Mouse (Mus musculus) liver, embryonic 11.5 days (tissue): ENCODE data around the gene Slc39a5. TPM values are rescaled to one million over a fixed set of nuclear protein-coding genes. Genes with fewer than 3 reads are reported as not detected.

Experiments used
- ATAC-seq: fragments of 200-750 bp; cut with Nextera tagmentation; replicated peaks from 2 replicates; pipeline ENCODE4 v1.8.0; 2017; ENCODE audit warnings: moderate number of reproducible peaks, mild to moderate bottlenecking, moderate TSS enrichment, moderate library complexity; ENCODE audit not compliant: low FRiP score
- DNase-seq: peaks from one replicate; pipeline ENCODE4 v3.0.0-alpha.2; 2017; ENCODE audit warnings: low spot score
- H3K27ac ChIP-seq: fragments of 300-500 bp; sonication (generic); 2 replicates; pipeline ENCODE4 v1.5.1; 2014; ENCODE audit warnings: mild to moderate bottlenecking, low read depth, low read length, control low read depth
- H3K27me3 ChIP-seq: fragments of 300-500 bp; sonication (generic); replicated peaks from 2 replicates; pipeline ENCODE4 v1.6.1; 2014; ENCODE audit warnings: low read length, mixed read lengths; ENCODE audit not compliant: control insufficient read depth, insufficient read depth
- H3K36me3 ChIP-seq: fragments of 300-500 bp; sonication (generic); 2 replicates; pipeline ENCODE4 v1.6.1; 2014; ENCODE audit warnings: mild to moderate bottlenecking, low read length, moderate library complexity, mixed read lengths; ENCODE audit not compliant: control insufficient read depth, insufficient read depth
- H3K4me1 ChIP-seq: fragments of 300-500 bp; sonication (generic); replicated peaks from 2 replicates; pipeline ENCODE4 v1.6.1; 2014; ENCODE audit warnings: low read length, mixed read lengths; ENCODE audit not compliant: control insufficient read depth, insufficient read depth
- H3K4me2 ChIP-seq: fragments of 300-500 bp; sonication (generic); 2 replicates; pipeline ENCODE4 v1.6.1; 2014; ENCODE audit warnings: mild to moderate bottlenecking, control low read depth, moderate library complexity
- H3K4me3 ChIP-seq: fragments of 300-500 bp; sonication (generic); 2 replicates; pipeline ENCODE4 v1.5.1; 2014; ENCODE audit warnings: low read depth, low read length, control low read depth
- H3K9ac ChIP-seq: fragments of 300-500 bp; sonication (generic); 2 replicates; pipeline ENCODE4 v1.6.1; 2014; ENCODE audit warnings: low read depth, low read length, control low read depth
- H3K9me3 ChIP-seq: fragments of 300-500 bp; sonication (generic); 2 replicates; pipeline ENCODE4 v1.6.1; 2016; ENCODE audit warnings: low read length, inconsistent platforms, mixed read lengths; ENCODE audit not compliant: control insufficient read depth
- WGBS: fragments of 180-500 bp; shearing (Covaris S2); extraction: QIAGEN DNeasy Blood & Tissue Kit; methylation state at CpG from one replicate; pipeline ENCODE4 v1.1.7; 2014; 5-methylcytosine and 5-hydroxymethylcytosine counted together
- polyA plus RNA-seq: library from polyadenylated mRNA; unstranded; fragments of >200 nt; fragmentation: Nextera tagmentation; extraction: Ambion mirVana; gene quantifications from 2 replicates; pipeline ENCODE4 v1.2.1, GENCODE M21; 2014

Gene Slc39a5
- polyA plus RNA-seq, 1 experiment from 2014 or later: 17.6 TPM

GRCm38 (mm10) chr10:128376455-128377211 lies 24.4 kb downstream of the Slc39a5 start, which contains the start of gene Ankrd52:
Ankrd52 (plus strand) TSS chr10:128377115.
- H3K4me3 ChIP-seq: peak within 1 kb of the TSS; percentile 82
- ATAC-seq (peak; percentile 91), DNase-seq (peak; percentile 86)
- H3K36me3 ChIP-seq: peaks cover 13% of the 10 kb centered on the region
- peak within 1 kb of the TSS; percentile 88 for H3K27ac ChIP-seq
- peak within 1 kb of the TSS; percentile 87 for H3K9ac ChIP-seq
- H3K27me3 ChIP-seq: no peaks in the 10 kb centered on the region
- peaks cover 26% of the 10 kb centered on the region for H3K4me1 ChIP-seq
- H3K4me2 ChIP-seq: peak within 1 kb of the TSS; percentile 84
- no peaks in the 10 kb centered on the region for H3K9me3 ChIP-seq
- WGBS: under 1% methylated on average over 54 of the region's 73 CpGs

- 46% methylated on average over 4 of the region's 4 CpGs for WGBS
- Histone ChIP-seq H3K27me3 (no peaks in the 10 kb centered on the region), H3K27ac (peak overlapping the region; percentile 88), H3K4me2 (peak overlapping the region; percentile 84), H3K36me3 (peaks cover 9% of the 10 kb centered on the region; the same call in 1 of the 2 replicates), H3K4me1 (peaks cover 26% of the 10 kb centered on the region), H3K9me3 (no peaks in the 10 kb centered on the region), H3K4me3 (peak overlapping the region; percentile 82), H3K9ac (peak overlapping the region; percentile 87)
- ATAC-seq (no peak), DNase-seq (no peak)
Measured at GRCm38 (mm10) chr10:128376099-128376454, 25.0 kb downstream of the Slc39a5 start.

GRCm38 (mm10) chr10:128374393-128374792 lies 26.6 kb downstream of the Slc39a5 start:
- no peak overlapping the region for H3K4me2 ChIP-seq
- no peaks in the 10 kb centered on the region for H3K9me3 ChIP-seq
- H3K27me3 ChIP-seq: no peaks in the 10 kb centered on the region
- WGBS: 76% methylated on average over 6 of the region's 6 CpGs
- H3K9ac ChIP-seq: no peak overlapping the region
- no peak for DNase-seq
- no peak for ATAC-seq
- H3K36me3 ChIP-seq: peaks cover 7% of the 10 kb centered on the region; the same call in 1 of the 2 replicates
- no peak overlapping the region for H3K27ac ChIP-seq
- peaks cover 29% of the 10 kb centered on the region for H3K4me1 ChIP-seq
- no peak overlapping the region for H3K4me3 ChIP-seq

- H3K27me3 ChIP-seq: no peaks in the 10 kb centered on the region
- H3K4me3 ChIP-seq: no peak overlapping the region
- no peaks in the 10 kb centered on the region for H3K36me3 ChIP-seq
- ATAC-seq (no peak), DNase-seq (no peak)
- 58% methylated on average over 6 of the region's 6 CpGs for WGBS
- peaks cover 20% of the 10 kb centered on the region for H3K4me1 ChIP-seq
- H3K27ac ChIP-seq: peak overlapping the region; percentile 39
- 0 out of 2 replicates have a peak overlapping the region, but pooled peaks have one; percentile 34 for H3K9ac ChIP-seq
- no peak overlapping the region for H3K4me2 ChIP-seq
- H3K9me3 ChIP-seq: no peaks in the 10 kb centered on the region
Measured at GRCm38 (mm10) chr10:128372989-128373748, 27.9 kb downstream of the Slc39a5 start.

GRCm38 (mm10) chr10:128372142-128372541 lies 28.9 kb downstream of the Slc39a5 start:
- Histone ChIP-seq H3K4me1 (peaks cover 22% of the 10 kb centered on the region), H3K9me3 (no peaks in the 10 kb centered on the region), H3K27ac (no peak overlapping the region), H3K4me3 (no peak overlapping the region), H3K36me3 (no peaks in the 10 kb centered on the region), H3K9ac (no peak overlapping the region), H3K4me2 (no peak overlapping the region), H3K27me3 (no peaks in the 10 kb centered on the region)
- no peak for DNase-seq
- WGBS: 80% methylated on average over 5 of the region's 5 CpGs
- no peak for ATAC-seq

GRCm38 (mm10) chr10:128370601-128371000 lies 30.4 kb downstream of the Slc39a5 start:
- Histone ChIP-seq H3K4me2 (no peak overlapping the region), H3K9ac (no peak overlapping the region), H3K4me3 (no peak overlapping the region), H3K36me3 (no peaks in the 10 kb centered on the region), H3K4me1 (peaks cover 18% of the 10 kb centered on the region), H3K9me3 (no peaks in the 10 kb centered on the region), H3K27me3 (no peaks in the 10 kb centered on the region), H3K27ac (no peak overlapping the region)
- 60% methylated on average over 4 of the region's 4 CpGs for WGBS
- DNase-seq: no peak
- ATAC-seq: no peak

GRCm38 (mm10) chr10:128370021-128370420 lies 31.0 kb downstream of the Slc39a5 start:
- H3K36me3 ChIP-seq: no peaks in the 10 kb centered on the region
- H3K4me2 ChIP-seq: no peak overlapping the region; the same call in 1 of the 2 replicates
- ATAC-seq (no peak), DNase-seq (no peak)
- no peaks in the 10 kb centered on the region for H3K27me3 ChIP-seq
- H3K4me1 ChIP-seq: peaks cover 18% of the 10 kb centered on the region
- no peaks in the 10 kb centered on the region for H3K9me3 ChIP-seq
- no peak overlapping the region for H3K27ac ChIP-seq
- no peak overlapping the region for H3K9ac ChIP-seq
- WGBS: 63% methylated on average over 6 of the region's 6 CpGs
- H3K4me3 ChIP-seq: no peak overlapping the region; the same call in 1 of the 2 replicates

- no peak for DNase-seq
- no peaks in the 10 kb centered on the region for H3K27me3 ChIP-seq
- peak overlapping the region; percentile 97 for H3K4me2 ChIP-seq
- peak overlapping the region; percentile 67; the same call in 1 of the 2 replicates for H3K27ac ChIP-seq
- no peaks in the 10 kb centered on the region for H3K9me3 ChIP-seq
- peaks cover 18% of the 10 kb centered on the region for H3K4me1 ChIP-seq
- ATAC-seq: no peak
- 75% methylated on average over 6 of the region's 6 CpGs for WGBS
- H3K4me3 ChIP-seq: peak overlapping the region; percentile 70
- no peaks in the 10 kb centered on the region for H3K36me3 ChIP-seq
- peak overlapping the region; percentile 67 for H3K9ac ChIP-seq
Measured at GRCm38 (mm10) chr10:128369599-128369998, 31.4 kb downstream of the Slc39a5 start.
